Mouse (Mus musculus): Measurements from ENCODE around the gene Gm9964.
A peak's percentile ranks its signal among the peaks of the same experiment; 100 is the strongest.
"Not testable (repeated sequence)": the region's sequence is repeated elsewhere in the genome, so short reads cannot be mapped to it uniquely, and the experiment has no call there.

Gene Gm9964

GRCm38 (mm10) chr11:79299719-79300431, 3.2 kb upstream of the Gm9964 start:
- no peak for DNase-seq (ENCODE audit: low spot score in 2 of 2)

- peak in 1 of 2 experiments; percentile 47 for DNase-seq (ENCODE audit: low spot score in 2 of 2)
These were observed 539 bp downstream of the Gm9964 start for GRCm38 (mm10) chr11:79296167-79296566.

GRCm38 (mm10) chr11:79293971-79294370, 2.7 kb downstream of the Gm9964 start:
- no peak for DNase-seq (ENCODE audit: low spot score in 2 of 2)

- DNase-seq (ENCODE audit: low spot score in 2 of 2), result no peak
These were observed 3.7 kb downstream of the Gm9964 start for GRCm38 (mm10) chr11:79293025-79293424.

- DNase-seq (ENCODE audit: low spot score in 2 of 2), result no peak
These were observed 4.6 kb downstream of the Gm9964 start for GRCm38 (mm10) chr11:79292130-79292529.

GRCm38 (mm10) chr11:79291651-79292050, 5.1 kb downstream of the Gm9964 start:
- no peak for DNase-seq (ENCODE audit: low spot score in 2 of 2)

- DNase-seq (ENCODE audit: low spot score in 2 of 2), result no peak
These were observed 6.2 kb downstream of the Gm9964 start for GRCm38 (mm10) chr11:79290473-79290872.

GRCm38 (mm10) chr11:79288913-79289640, 7.6 kb downstream of the Gm9964 start:
- DNase-seq (ENCODE audit: low spot score in 2 of 2), result no peak

- no peak for DNase-seq (ENCODE audit: low spot score in 2 of 2)
These were observed 8.3 kb downstream of the Gm9964 start for GRCm38 (mm10) chr11:79288278-79288843.

- no peak for DNase-seq (ENCODE audit: low spot score in 2 of 2)
These were observed 9.3 kb downstream of the Gm9964 start for GRCm38 (mm10) chr11:79287447-79287846.

- DNase-seq (ENCODE audit: low spot score in 2 of 2), result no peak
These were observed 10.4 kb downstream of the Gm9964 start for GRCm38 (mm10) chr11:79286305-79286799.

- DNase-seq (ENCODE audit: low spot score in 2 of 2), result no peak
These were observed 13.2 kb downstream of the Gm9964 start for GRCm38 (mm10) chr11:79283350-79284030.

- DNase-seq (ENCODE audit: low spot score in 2 of 2), result no peak
These were observed 15.3 kb downstream of the Gm9964 start for GRCm38 (mm10) chr11:79281396-79281795.

GRCm38 (mm10) chr11:79279732-79280405, 16.8 kb downstream of the Gm9964 start:
- no peak for DNase-seq (ENCODE audit: low spot score in 2 of 2)

GRCm38 (mm10) chr11:79273757-79274156, 22.9 kb downstream of the Gm9964 start:
- no peak for DNase-seq (ENCODE audit: low spot score in 2 of 2)

- DNase-seq (ENCODE audit: low spot score in 2 of 2), result no peak
These were observed 23.7 kb downstream of the Gm9964 start for GRCm38 (mm10) chr11:79273039-79273438.

GRCm38 (mm10) chr11:79267171-79267570, 29.5 kb downstream of the Gm9964 start:
- DNase-seq (ENCODE audit: low spot score in 2 of 2), result no peak

GRCm38 (mm10) chr11:79264376-79264775, 32.3 kb downstream of the Gm9964 start:
- DNase-seq (ENCODE audit: low spot score in 2 of 2), result no peak

- not testable (repeated sequence) for DNase-seq (ENCODE audit: low spot score in 2 of 2)
These were observed 36.6 kb downstream of the Gm9964 start for GRCm38 (mm10) chr11:79260126-79260525.

GRCm38 (mm10) chr11:79258738-79259137, 38.0 kb downstream of the Gm9964 start:
- no peak for DNase-seq (ENCODE audit: low spot score in 2 of 2)

- peak; percentile 88 to 92 for DNase-seq (ENCODE audit: low spot score in 2 of 2)
These were observed 42.2 kb downstream of the Gm9964 start, which contains the start of gene Wsb1 for GRCm38 (mm10) chr11:79254391-79255098. Gene Wsb1 (minus strand): TSS chr11:79254671.

Data from frontal cortex, postnatal 14 days (tissue).